Mouse (Mus musculus) heart, adult 9 months (tissue): ENCODE measurements around the gene Ttn.

Source experiments
- DNase-seq, 2 experiments: peaks; one replicate each; pipeline ENCODE4 v3.0.0; 2022; ENCODE audit warnings: low spot score in 2 of 2

Ttn gene

GRCm38 (mm10) chr2:76655982-76656381, 326.4 kb downstream of the Ttn start:
- DNase-seq = no peak

GRCm38 (mm10) chr2:76655444-76655843, 326.9 kb downstream of the Ttn start:
- DNase-seq = no peak

GRCm38 (mm10) chr2:76654646-76655045, 327.7 kb downstream of the Ttn start:
- no peak for DNase-seq
